Mouse (Mus musculus): ENCODE results near the gene Glt6d1. TPM values are rescaled to one million over a fixed set of nuclear protein-coding genes. Genes with fewer than 3 reads are reported as not detected.

The Glt6d1 gene
- polyA plus RNA-seq, 1 experiment, result not detected

DNA sequence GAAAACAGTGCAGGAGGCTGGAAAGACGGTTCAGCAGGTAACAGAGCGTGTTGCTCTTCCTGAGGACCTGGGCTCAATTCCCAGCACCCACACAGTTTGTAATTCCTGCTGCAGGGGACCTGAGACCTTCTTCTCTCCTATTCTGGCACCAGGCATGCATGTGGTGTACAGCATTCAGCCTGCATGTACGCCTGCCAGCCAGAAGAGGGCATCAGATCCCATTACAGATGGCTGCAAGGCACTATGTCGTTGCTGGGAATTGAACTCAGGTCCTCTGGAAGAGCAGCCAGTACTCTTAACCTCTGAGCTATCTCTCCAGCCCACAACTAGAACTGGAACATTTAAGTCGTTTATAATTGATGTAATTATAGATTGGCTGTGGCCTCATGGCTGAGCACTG lies 2.3 kb downstream of the Glt6d1 start:
- TF ChIP-seq CTCF (IDR thresholded peaks at IDR 0.05; ENCODE audit: borderline replicate concordance, insufficient read depth, low read length) (peak; percentile 5; the same call in 1 of the 2 replicates), POLR2A (IDR thresholded peaks at IDR 0.05; ENCODE audit: low read depth, low read length) (no peak)
- H3K27ac ChIP-seq (ENCODE audit: insufficient read depth, low read length), result no peak overlapping the region
- H3K4me3 ChIP-seq (ENCODE audit: insufficient read depth, low read length), result no peak overlapping the region
- no peaks in the 10 kb centered on the region for H3K4me1 ChIP-seq (ENCODE audit: control insufficient read depth, insufficient read depth, low read length)

DNA sequence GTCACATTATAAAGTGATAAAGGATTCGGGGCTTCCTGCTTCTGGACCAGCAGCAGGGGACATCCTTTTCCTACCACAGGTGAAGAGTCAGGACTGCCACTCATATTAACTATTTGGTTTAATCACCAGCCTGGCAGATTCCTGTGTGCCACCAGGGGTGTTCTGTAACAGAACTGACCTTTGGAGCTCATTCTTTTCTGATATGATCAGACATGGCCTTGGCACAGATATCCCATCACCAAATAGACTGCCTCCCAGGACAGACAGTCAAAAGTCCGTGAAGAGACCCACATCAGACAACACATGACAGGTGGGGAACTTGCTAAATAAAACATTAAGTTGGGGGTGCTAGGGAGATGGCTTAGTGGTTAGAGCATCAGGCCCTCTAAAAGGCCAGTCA lies 3.9 kb downstream of the Glt6d1 start:
- no peak overlapping the region for H3K4me3 ChIP-seq (ENCODE audit: insufficient read depth, low read length)
- H3K27ac ChIP-seq (ENCODE audit: insufficient read depth, low read length), result no peak overlapping the region
- no peaks in the 10 kb centered on the region for H3K4me1 ChIP-seq (ENCODE audit: control insufficient read depth, insufficient read depth, low read length)
- TF ChIP-seq POLR2A (IDR thresholded peaks at IDR 0.05; ENCODE audit: low read depth, low read length), result no peak
- no peak for TF ChIP-seq CTCF (IDR thresholded peaks at IDR 0.05; ENCODE audit: borderline replicate concordance, insufficient read depth, low read length)

DNA sequence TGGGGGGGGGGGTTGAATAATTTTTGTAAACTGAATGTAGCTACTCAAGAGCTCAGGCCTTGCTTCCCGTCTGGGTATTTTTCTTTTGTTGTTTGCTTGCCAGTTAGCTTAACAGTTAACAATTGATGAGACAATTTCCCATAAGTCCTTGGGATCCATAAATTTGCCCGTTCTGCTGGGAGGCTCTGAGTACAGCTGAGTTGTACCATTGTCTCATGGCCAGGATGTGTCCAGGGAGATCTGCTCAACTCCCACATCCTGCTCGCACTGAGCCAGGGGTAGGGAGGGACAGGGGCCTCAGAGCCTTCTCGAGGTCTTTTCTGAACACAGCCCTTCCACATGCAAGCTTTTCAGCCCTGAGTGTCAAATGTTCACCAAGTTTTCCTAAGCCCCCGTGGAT lies 17.6 kb downstream of the Glt6d1 start:
- no peak overlapping the region for H3K27ac ChIP-seq (ENCODE audit: insufficient read depth, low read length)
- TF ChIP-seq CTCF (IDR thresholded peaks at IDR 0.05; ENCODE audit: borderline replicate concordance, insufficient read depth, low read length) (no peak), POLR2A (IDR thresholded peaks at IDR 0.05; ENCODE audit: low read depth, low read length) (no peak)
- no peak overlapping the region for H3K4me3 ChIP-seq (ENCODE audit: insufficient read depth, low read length)
- H3K4me1 ChIP-seq (ENCODE audit: control insufficient read depth, insufficient read depth, low read length), result no peaks in the 10 kb centered on the region; the same call in 1 of the 2 replicates

DNA sequence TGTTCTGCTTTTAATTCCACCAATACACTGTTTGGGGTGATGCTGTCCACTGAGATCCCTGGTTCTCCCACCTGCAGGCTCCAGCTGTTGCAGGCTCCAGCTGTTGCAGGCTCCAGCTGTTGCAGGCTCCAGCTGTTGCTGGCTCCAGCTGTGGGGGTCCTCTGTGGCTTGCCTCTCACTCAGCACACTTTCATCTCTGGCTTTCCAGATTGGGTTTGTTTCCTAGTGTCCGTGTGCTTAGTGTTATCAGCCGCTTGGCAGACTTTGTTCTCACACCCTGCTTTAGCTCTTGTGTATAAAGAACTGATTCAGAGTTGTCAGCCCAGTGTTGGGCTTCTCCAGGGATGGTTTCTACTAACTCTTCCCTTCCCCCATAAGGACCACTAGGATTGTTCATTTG lies 18.0 kb downstream of the Glt6d1 start:
- Histone ChIP-seq H3K4me3 (ENCODE audit: insufficient read depth, low read length) (no peak overlapping the region), H3K27ac (ENCODE audit: insufficient read depth, low read length) (no peak overlapping the region), H3K4me1 (ENCODE audit: control insufficient read depth, insufficient read depth, low read length) (no peaks in the 10 kb centered on the region; the same call in 1 of the 2 replicates)
- no peak for TF ChIP-seq CTCF (IDR thresholded peaks at IDR 0.05; ENCODE audit: borderline replicate concordance, insufficient read depth, low read length)
- no peak for TF ChIP-seq POLR2A (IDR thresholded peaks at IDR 0.05; ENCODE audit: low read depth, low read length)

DNA sequence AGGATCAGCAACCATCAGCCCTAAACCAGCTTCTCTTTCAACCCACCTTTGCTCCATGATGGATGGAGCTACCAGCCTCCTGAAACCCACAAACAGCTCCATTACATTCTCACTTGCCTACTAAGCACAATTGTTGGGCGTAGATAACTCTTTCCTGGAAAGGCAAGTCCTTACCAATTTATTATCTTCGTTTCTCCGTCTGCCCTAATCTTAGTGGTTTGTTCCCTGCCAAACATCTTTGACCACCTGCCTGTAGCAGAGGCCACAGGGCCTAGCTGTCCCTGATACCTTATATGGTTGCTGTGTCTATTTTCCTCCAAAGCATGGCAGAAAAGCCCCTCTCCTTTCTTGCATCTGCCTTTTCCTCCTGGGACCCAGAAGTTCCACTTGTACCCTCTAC lies 26.6 kb downstream of the Glt6d1 start:
- Histone ChIP-seq H3K27ac (ENCODE audit: insufficient read depth, low read length) (no peak overlapping the region), H3K4me1 (ENCODE audit: control insufficient read depth, insufficient read depth, low read length) (no peaks in the 10 kb centered on the region), H3K4me3 (ENCODE audit: insufficient read depth, low read length) (no peak overlapping the region)
- no peak for TF ChIP-seq CTCF (IDR thresholded peaks at IDR 0.05; ENCODE audit: borderline replicate concordance, insufficient read depth, low read length)
- TF ChIP-seq POLR2A (IDR thresholded peaks at IDR 0.05; ENCODE audit: low read depth, low read length), result no peak

DNA sequence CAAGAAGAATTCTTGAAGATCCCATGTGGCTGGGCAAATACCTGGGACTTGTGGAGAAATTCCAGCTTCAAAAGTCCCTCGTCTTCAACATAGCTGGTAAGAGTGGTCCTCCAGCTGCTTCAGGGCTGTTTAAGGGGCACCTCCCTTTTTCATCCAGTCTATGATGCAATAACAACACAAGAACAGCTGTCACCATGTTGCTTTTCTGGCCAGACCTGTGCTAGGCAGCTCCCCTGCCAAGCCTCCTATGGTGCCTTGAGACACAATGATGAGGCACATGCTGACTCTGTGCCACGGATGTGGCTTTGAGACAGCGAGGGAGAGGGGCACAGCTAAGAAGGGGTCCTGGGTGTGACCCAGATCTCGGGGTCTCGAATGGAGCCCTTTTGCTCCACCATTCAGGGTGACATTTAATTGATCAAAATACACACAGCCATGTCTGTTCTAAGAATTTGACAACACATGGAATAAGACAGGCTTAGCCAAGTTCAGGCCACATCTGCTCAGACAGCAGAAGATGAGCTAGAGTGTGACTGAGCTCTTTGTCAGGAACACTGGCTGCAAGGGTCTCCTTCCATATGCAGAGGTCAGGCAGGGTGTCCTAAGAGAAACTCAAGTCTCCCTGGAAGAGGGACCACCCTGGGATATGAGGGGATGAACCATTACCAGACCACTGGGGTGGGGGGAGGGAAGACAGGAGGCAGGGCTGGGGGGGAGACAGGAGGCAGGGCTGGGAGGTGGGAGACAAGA lies 29.9 kb downstream of the Glt6d1 start:
- H3K4me1 ChIP-seq (ENCODE audit: control insufficient read depth, insufficient read depth, low read length), result no peaks in the 10 kb centered on the region
- no peak for TF ChIP-seq POLR2A (IDR thresholded peaks at IDR 0.05; ENCODE audit: low read depth, low read length)
- TF ChIP-seq CTCF (IDR thresholded peaks at IDR 0.05; ENCODE audit: borderline replicate concordance, insufficient read depth, low read length), result no peak
- no peak overlapping the region for H3K27ac ChIP-seq (ENCODE audit: insufficient read depth, low read length)
- no peak overlapping the region for H3K4me3 ChIP-seq (ENCODE audit: insufficient read depth, low read length)

DNA sequence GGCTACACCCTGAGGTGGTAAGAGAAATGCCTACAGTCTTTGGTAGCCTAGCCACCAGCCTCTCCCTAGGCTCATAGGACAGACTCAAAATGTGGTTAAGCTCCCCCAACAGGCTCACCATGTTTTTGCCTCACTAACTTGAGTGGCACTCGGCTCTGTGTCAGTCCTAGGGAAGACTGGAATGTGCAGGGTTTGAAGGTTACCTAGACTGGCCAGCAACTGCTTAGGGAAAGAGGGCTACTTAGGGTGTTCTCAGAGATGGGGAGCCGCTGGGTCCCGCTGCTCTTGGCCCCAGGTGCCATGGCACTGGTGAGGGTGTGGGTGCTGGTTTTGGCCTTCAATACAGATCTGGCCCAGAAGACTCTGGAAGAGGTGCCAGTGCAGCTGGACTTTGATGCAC lies 33.7 kb downstream of the Glt6d1 start, which contains the start of gene Gm13539:
Gene Gm13539, plus strand, starts transcription at position 301 of the 400 bp plus-strand sequence.
- Histone ChIP-seq H3K27ac (ENCODE audit: insufficient read depth, low read length) (no peak within 1 kb of the TSS), H3K4me1 (ENCODE audit: control insufficient read depth, insufficient read depth, low read length) (no peaks in the 10 kb centered on the region), H3K4me3 (ENCODE audit: insufficient read depth, low read length) (no peak within 1 kb of the TSS)
- no peak for TF ChIP-seq POLR2A (IDR thresholded peaks at IDR 0.05; ENCODE audit: low read depth, low read length)
- no peak for TF ChIP-seq CTCF (IDR thresholded peaks at IDR 0.05; ENCODE audit: borderline replicate concordance, insufficient read depth, low read length)

DNA sequence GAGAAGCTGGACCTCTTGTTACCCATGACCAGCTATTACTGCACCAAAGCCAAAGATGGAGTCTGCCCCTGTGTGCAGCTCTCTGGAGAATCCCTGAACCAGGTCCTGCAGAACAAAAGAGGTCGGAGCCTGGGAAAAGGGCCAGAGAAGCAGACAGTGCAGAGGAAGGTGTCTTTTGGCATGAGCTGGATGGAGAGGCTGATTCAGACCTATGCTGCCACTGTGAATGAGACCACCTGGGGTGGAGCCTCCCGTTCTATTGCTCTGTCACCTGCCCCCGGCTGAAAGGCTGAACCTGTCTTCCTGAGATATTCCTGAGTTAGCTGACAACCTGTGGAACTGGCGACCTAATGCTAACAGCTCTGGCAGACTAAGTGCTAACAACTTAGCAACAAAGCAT lies 34.7 kb downstream of the Glt6d1 start:
- TF ChIP-seq POLR2A (IDR thresholded peaks at IDR 0.05; ENCODE audit: low read depth, low read length) (no peak), CTCF (IDR thresholded peaks at IDR 0.05; ENCODE audit: borderline replicate concordance, insufficient read depth, low read length) (no peak)
- H3K27ac ChIP-seq (ENCODE audit: insufficient read depth, low read length), result no peak overlapping the region
- no peak overlapping the region for H3K4me3 ChIP-seq (ENCODE audit: insufficient read depth, low read length)
- no peaks in the 10 kb centered on the region for H3K4me1 ChIP-seq (ENCODE audit: control insufficient read depth, insufficient read depth, low read length)

DNA sequence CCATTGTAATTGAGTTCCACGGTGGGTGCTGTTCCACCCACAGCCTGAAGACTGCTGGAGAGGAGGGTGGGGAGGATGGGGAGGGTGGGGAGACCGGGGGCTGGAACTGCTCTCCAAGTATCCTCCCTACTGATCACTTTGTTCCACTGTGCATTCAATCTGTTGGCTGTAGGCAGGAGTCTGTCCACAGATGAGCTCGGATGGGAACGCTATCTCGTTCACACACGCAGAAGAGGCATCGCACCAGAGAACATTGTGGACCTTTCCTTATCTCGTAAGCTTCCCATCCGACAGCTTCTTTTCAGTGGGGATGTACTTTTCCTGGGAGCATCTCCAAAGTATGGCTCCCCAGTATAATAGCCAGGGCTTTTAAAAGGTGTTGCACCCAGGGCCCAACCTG lies 36.6 kb downstream of the Glt6d1 start:
- TF ChIP-seq CTCF (IDR thresholded peaks at IDR 0.05; ENCODE audit: borderline replicate concordance, insufficient read depth, low read length), result no peak
- no peak for TF ChIP-seq POLR2A (IDR thresholded peaks at IDR 0.05; ENCODE audit: low read depth, low read length)
- Histone ChIP-seq H3K4me1 (ENCODE audit: control insufficient read depth, insufficient read depth, low read length) (no peaks in the 10 kb centered on the region), H3K27ac (ENCODE audit: insufficient read depth, low read length) (no peak overlapping the region), H3K4me3 (ENCODE audit: insufficient read depth, low read length) (no peak overlapping the region)

DNA sequence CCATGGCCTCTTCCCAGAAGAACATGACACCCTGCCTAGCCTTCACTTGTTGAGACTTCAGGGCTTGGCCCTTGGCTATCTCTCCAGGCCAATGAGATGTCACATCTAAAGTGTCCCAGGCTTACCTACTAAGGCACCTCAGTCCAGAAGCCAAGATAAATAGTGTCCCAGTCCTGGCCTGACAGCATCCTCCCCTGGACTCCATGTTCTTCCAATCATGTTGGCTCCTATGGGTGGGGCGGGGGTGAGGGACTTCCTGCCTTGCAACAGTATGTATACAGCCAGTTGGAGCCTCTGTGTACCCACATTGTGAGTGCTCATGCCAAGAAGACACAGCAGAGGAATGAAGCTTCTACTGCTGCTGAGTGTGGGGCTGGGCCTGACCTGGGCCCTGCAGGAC lies 38.9 kb downstream of the Glt6d1 start, which contains the start of gene Lcn11:
Gene Lcn11, plus strand, starts transcription at position 301 of the 400 bp plus-strand sequence.
- no peak within 1 kb of the TSS for H3K27ac ChIP-seq (ENCODE audit: insufficient read depth, low read length)
- H3K4me1 ChIP-seq (ENCODE audit: control insufficient read depth, insufficient read depth, low read length), result no peaks in the 10 kb centered on the region
- H3K4me3 ChIP-seq (ENCODE audit: insufficient read depth, low read length), result no peak within 1 kb of the TSS
- no peak for TF ChIP-seq POLR2A (IDR thresholded peaks at IDR 0.05; ENCODE audit: low read depth, low read length)
- TF ChIP-seq CTCF (IDR thresholded peaks at IDR 0.05; ENCODE audit: borderline replicate concordance, insufficient read depth, low read length), result no peak
